Mouse (Mus musculus): ENCODE measurements around the gene Lrrc29. TPM values are rescaled to one million over a fixed set of nuclear protein-coding genes. Genes with fewer than 3 reads are reported as not detected.
A peak's percentile ranks its signal among the peaks of the same experiment; 100 is the strongest.

Lrrc29 gene
- polyA plus RNA-seq, 1 experiment from 2014 or later, result 3.1 TPM

- Histone ChIP-seq H3K4me3 (ENCODE audit: low read depth, low read length) (no peak overlapping the region), H3K4me2 (no peak overlapping the region), H3K27me3 (ENCODE audit: insufficient read depth, low read length) (no peaks in the 10 kb centered on the region), H3K27ac (ENCODE audit: low read depth) (peak overlapping the region; percentile 1; the same call in 1 of the 2 replicates), H3K36me3 (ENCODE audit: insufficient read depth) (peaks cover 100% of the 10 kb centered on the region), H3K9ac (no peak overlapping the region), H3K4me1 (ENCODE audit: insufficient read depth) (0 out of 2 replicates have a peak, but pooled peaks cover 1% of the 10 kb centered on the region), H3K9me3 (ENCODE audit: low read depth, low read length) (no peaks in the 10 kb centered on the region)
- DNase-seq (no peak), ATAC-seq (ENCODE audit: insufficient read depth) (no peak)
- 48% methylated on average over 2 of the region's 2 CpGs for WGBS
- TF ChIP-seq CTCF (IDR thresholded peaks at IDR 0.05; ENCODE audit: low read depth), result no peak
Measured at GRCm38 (mm10) chr8:105332523-105332922, 6.4 kb upstream of the Lrrc29 start.

- WGBS, result 93% methylated on average over 9 of the region's 9 CpGs
- ATAC-seq (ENCODE audit: insufficient read depth) (no peak), DNase-seq (no peak)
- TF ChIP-seq CTCF (IDR thresholded peaks at IDR 0.05; ENCODE audit: low read depth), result no peak
- Histone ChIP-seq H3K4me3 (ENCODE audit: low read depth, low read length) (no peak overlapping the region), H3K36me3 (ENCODE audit: insufficient read depth) (peaks cover 96% of the 10 kb centered on the region), H3K27ac (ENCODE audit: low read depth) (no peak overlapping the region), H3K4me1 (ENCODE audit: insufficient read depth) (0 out of 2 replicates have a peak, but pooled peaks cover 4% of the 10 kb centered on the region), H3K27me3 (ENCODE audit: insufficient read depth, low read length) (no peaks in the 10 kb centered on the region), H3K4me2 (no peak overlapping the region), H3K9me3 (ENCODE audit: low read depth, low read length) (no peaks in the 10 kb centered on the region), H3K9ac (no peak overlapping the region)
Measured at GRCm38 (mm10) chr8:105331931-105332330, 5.9 kb upstream of the Lrrc29 start.

- DNase-seq, result no peak
- Histone ChIP-seq H3K27ac (ENCODE audit: low read depth) (no peak overlapping the region), H3K4me3 (ENCODE audit: low read depth, low read length) (no peak overlapping the region), H3K9me3 (ENCODE audit: low read depth, low read length) (no peaks in the 10 kb centered on the region), H3K9ac (no peak overlapping the region), H3K36me3 (ENCODE audit: insufficient read depth) (peaks cover 91% of the 10 kb centered on the region), H3K4me2 (no peak overlapping the region), H3K27me3 (ENCODE audit: insufficient read depth, low read length) (no peaks in the 10 kb centered on the region), H3K4me1 (ENCODE audit: insufficient read depth) (0 out of 2 replicates have a peak, but pooled peaks cover 4% of the 10 kb centered on the region)
- no peak for ATAC-seq (ENCODE audit: insufficient read depth)
- WGBS, result 90% methylated on average over 22 of the region's 22 CpGs
- TF ChIP-seq CTCF (IDR thresholded peaks at IDR 0.05; ENCODE audit: low read depth), result no peak
Measured at GRCm38 (mm10) chr8:105331469-105331868, 5.4 kb upstream of the Lrrc29 start.

- no peaks in the 10 kb centered on the region for H3K27me3 ChIP-seq (ENCODE audit: insufficient read depth, low read length)
- no peak overlapping the region for H3K9ac ChIP-seq
- WGBS, result 92% methylated on average over 12 of the region's 12 CpGs
- H3K36me3 ChIP-seq (ENCODE audit: insufficient read depth), result peaks cover 80% of the 10 kb centered on the region
- DNase-seq (no peak), ATAC-seq (ENCODE audit: insufficient read depth) (no peak)
- peaks cover 8% of the 10 kb centered on the region; the same call in 1 of the 2 replicates for H3K4me1 ChIP-seq (ENCODE audit: insufficient read depth)
- H3K9me3 ChIP-seq (ENCODE audit: low read depth, low read length), result no peaks in the 10 kb centered on the region
- no peak for TF ChIP-seq CTCF (IDR thresholded peaks at IDR 0.05; ENCODE audit: low read depth)
- no peak overlapping the region for H3K4me3 ChIP-seq (ENCODE audit: low read depth, low read length)
- no peak overlapping the region for H3K4me2 ChIP-seq
- no peak overlapping the region for H3K27ac ChIP-seq (ENCODE audit: low read depth)
Measured at GRCm38 (mm10) chr8:105330325-105330724, 4.2 kb upstream of the Lrrc29 start.

- no peak for ATAC-seq (ENCODE audit: insufficient read depth)
- peaks cover 55% of the 10 kb centered on the region for H3K36me3 ChIP-seq (ENCODE audit: insufficient read depth)
Measured at GRCm38 (mm10) chr8:105326968-105327367, 890 bp upstream of the Lrrc29 start.

GRCm38 (mm10) chr8:105325641-105326093 lies 411 bp downstream of the Lrrc29 start:
- H3K9me3 ChIP-seq (ENCODE audit: low read depth, low read length), result no peaks in the 10 kb centered on the region
- H3K36me3 ChIP-seq (ENCODE audit: insufficient read depth), result peaks cover 47% of the 10 kb centered on the region
- WGBS, result under 1% methylated on average over 12 of the region's 12 CpGs
- peak overlapping the region; percentile 80 for H3K4me2 ChIP-seq
- H3K27me3 ChIP-seq (ENCODE audit: insufficient read depth, low read length), result no peaks in the 10 kb centered on the region
- DNase-seq (peak; percentile 56), ATAC-seq (ENCODE audit: insufficient read depth) (peak; percentile 57)
- H3K9ac ChIP-seq, result peak overlapping the region; percentile 69
- peak overlapping the region; percentile 83 for H3K4me3 ChIP-seq (ENCODE audit: low read depth, low read length)
- H3K4me1 ChIP-seq (ENCODE audit: insufficient read depth), result peaks cover 13% of the 10 kb centered on the region; the same call in 1 of the 2 replicates
- 0 out of 2 replicates have a peak overlapping the region, but pooled peaks have one; percentile 50 for H3K27ac ChIP-seq (ENCODE audit: low read depth)
- TF ChIP-seq CTCF (IDR thresholded peaks at IDR 0.05; ENCODE audit: low read depth), result no peak

More at GRCm38 (mm10) chr8:105326968-105327367, 890 bp upstream of the Lrrc29 start:
- H3K9me3 ChIP-seq (ENCODE audit: low read depth, low read length), result no peaks in the 10 kb centered on the region
- DNase-seq, result no peak
- no peak for TF ChIP-seq CTCF (IDR thresholded peaks at IDR 0.05; ENCODE audit: low read depth)
- H3K9ac ChIP-seq, result peak overlapping the region; percentile 69
- H3K4me1 ChIP-seq (ENCODE audit: insufficient read depth), result peaks cover 13% of the 10 kb centered on the region; the same call in 1 of the 2 replicates
- no peaks in the 10 kb centered on the region for H3K27me3 ChIP-seq (ENCODE audit: insufficient read depth, low read length)
- H3K4me3 ChIP-seq (ENCODE audit: low read depth, low read length), result peak overlapping the region; percentile 83
- WGBS, result 35% methylated on average over 6 of the region's 6 CpGs
- peak overlapping the region; percentile 80; the same call in 1 of the 2 replicates for H3K27ac ChIP-seq (ENCODE audit: low read depth)
- peak overlapping the region; percentile 80 for H3K4me2 ChIP-seq

- Histone ChIP-seq H3K9ac (no peak overlapping the region), H3K27ac (ENCODE audit: low read depth) (no peak overlapping the region), H3K4me2 (no peak overlapping the region; the same call in 1 of the 2 replicates), H3K4me3 (ENCODE audit: low read depth, low read length) (no peak overlapping the region), H3K4me1 (ENCODE audit: insufficient read depth) (peaks cover 13% of the 10 kb centered on the region; the same call in 1 of the 2 replicates), H3K27me3 (ENCODE audit: insufficient read depth, low read length) (no peaks in the 10 kb centered on the region), H3K36me3 (ENCODE audit: insufficient read depth) (peaks cover 37% of the 10 kb centered on the region), H3K9me3 (ENCODE audit: low read depth, low read length) (no peaks in the 10 kb centered on the region)
- TF ChIP-seq CTCF (IDR thresholded peaks at IDR 0.05; ENCODE audit: low read depth), result no peak
- DNase-seq (no peak), ATAC-seq (ENCODE audit: insufficient read depth) (no peak)
- 86% methylated on average over 4 of the region's 4 CpGs for WGBS
Measured at GRCm38 (mm10) chr8:105323183-105323582, 2.9 kb downstream of the Lrrc29 start.

Measured in lung, embryonic 14.5 days (tissue).